Mouse (Mus musculus): ENCODE data around the gene Gxylt2. TPM values are rescaled to one million over a fixed set of nuclear protein-coding genes. Genes with fewer than 3 reads are reported as not detected.

The Gxylt2 gene
- polyA plus RNA-seq (2014; fragmentation: Nextera tagmentation; extraction: Ambion mirVana): 0.81 and 1.0 TPM in 2 replicates

- 1% methylated on average over 66 of the region's 77 CpGs for WGBS
- no peaks in the 10 kb centered on the region for H3K9me3 ChIP-seq (replicated peaks; ENCODE audit: control insufficient read depth, low read length)
- H3K4me1 ChIP-seq (ENCODE audit: control insufficient read depth, insufficient read depth, low read length): peaks cover 6% of the 10 kb centered on the region; the same call in 1 of the 2 replicates
- DNase-seq (ENCODE audit: low spot score): peak; percentile 63
- H3K9ac ChIP-seq (ENCODE audit: low read length): peak within 1 kb of the TSS; percentile 67
- 0 out of 2 replicates have a peak within 1 kb of the TSS, but pooled peaks have one; percentile 1 for H3K27ac ChIP-seq (ENCODE audit: low read depth, low read length)
- H3K36me3 ChIP-seq (ENCODE audit: control insufficient read depth, insufficient read depth, low read length): no peaks in the 10 kb centered on the region
- H3K27me3 ChIP-seq (replicated peaks; ENCODE audit: control insufficient read depth, insufficient read depth, low read length): peaks cover 17% of the 10 kb centered on the region
- H3K4me3 ChIP-seq (ENCODE audit: low read depth, low read length): peak within 1 kb of the TSS; percentile 60
- peak within 1 kb of the TSS; percentile 95 for H3K4me2 ChIP-seq (ENCODE audit: low read length)
- peak; percentile 87 for ATAC-seq
These were observed at the start of gene Gxylt2 for GRCm38 (mm10) chr6:100704574-100705365. Gene Gxylt2, plus strand, starts transcription at chr6:100704734.

DNA sequence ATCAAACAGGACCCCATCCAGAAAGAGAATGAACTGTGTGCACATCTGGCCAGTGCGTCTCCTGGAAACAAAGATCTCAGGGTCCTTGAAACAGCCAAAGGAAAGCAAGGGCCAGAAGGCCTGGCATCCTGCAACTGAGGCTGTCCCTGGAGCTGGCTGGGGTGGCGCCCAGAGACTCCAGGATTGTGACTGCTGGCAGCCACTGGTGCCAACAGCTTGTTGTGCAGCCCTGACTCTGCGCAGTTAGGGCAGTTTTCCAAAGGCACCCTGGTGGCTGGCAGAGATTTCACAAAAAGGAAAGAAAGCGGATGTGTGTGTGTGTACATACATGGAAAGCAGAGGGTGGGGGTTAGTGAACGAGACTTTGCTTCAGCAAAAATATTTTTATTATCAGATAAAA, 44.1 kb upstream of the Gxylt2 start:
- WGBS: 51% methylated on average over 5 of the region's 5 CpGs
- no peak overlapping the region for H3K4me3 ChIP-seq (ENCODE audit: low read depth, low read length)
- H3K9me3 ChIP-seq (replicated peaks; ENCODE audit: control insufficient read depth, low read length): no peaks in the 10 kb centered on the region
- H3K27me3 ChIP-seq (replicated peaks; ENCODE audit: control insufficient read depth, insufficient read depth, low read length): no peaks in the 10 kb centered on the region
- H3K4me2 ChIP-seq (ENCODE audit: low read length): no peak overlapping the region
- no peaks in the 10 kb centered on the region; the same call in 1 of the 2 replicates for H3K4me1 ChIP-seq (ENCODE audit: control insufficient read depth, insufficient read depth, low read length)
- peak; percentile 83; the same call in 1 of the 2 replicates for ATAC-seq
- H3K9ac ChIP-seq (ENCODE audit: low read length): no peak overlapping the region
- DNase-seq (ENCODE audit: low spot score): peak; percentile 82
- no peak overlapping the region; the same call in 1 of the 2 replicates for H3K27ac ChIP-seq (ENCODE audit: low read depth, low read length)
- H3K36me3 ChIP-seq (ENCODE audit: control insufficient read depth, insufficient read depth, low read length): peaks cover 30% of the 10 kb centered on the region

DNA sequence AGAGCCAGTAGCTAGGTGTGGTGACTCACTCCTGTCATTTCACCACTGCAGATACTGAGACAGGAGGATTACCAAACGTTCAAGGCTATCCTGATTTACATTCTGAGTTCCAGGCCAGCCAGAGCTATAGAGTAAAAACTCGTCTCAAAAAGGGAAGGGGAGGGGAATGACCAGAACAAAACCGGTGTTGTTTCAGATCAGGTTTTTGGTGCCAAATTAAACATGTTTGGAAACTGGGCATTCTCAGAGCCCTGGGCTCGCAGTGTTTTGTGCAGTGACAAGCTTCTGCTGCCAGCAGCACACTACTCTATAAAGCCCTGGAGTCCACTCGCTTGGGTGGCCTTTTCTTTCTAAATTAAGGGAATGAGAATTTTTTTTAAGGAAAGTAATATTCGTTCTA, 42.3 kb upstream of the Gxylt2 start:
- Histone ChIP-seq H3K27ac (ENCODE audit: low read depth, low read length) (no peak overlapping the region), H3K4me1 (ENCODE audit: control insufficient read depth, insufficient read depth, low read length) (no peaks in the 10 kb centered on the region; the same call in 1 of the 2 replicates), H3K27me3 (replicated peaks; ENCODE audit: control insufficient read depth, insufficient read depth, low read length) (no peaks in the 10 kb centered on the region), H3K4me3 (ENCODE audit: low read depth, low read length) (no peak overlapping the region), H3K36me3 (ENCODE audit: control insufficient read depth, insufficient read depth, low read length) (peaks cover 30% of the 10 kb centered on the region), H3K4me2 (ENCODE audit: low read length) (no peak overlapping the region), H3K9me3 (replicated peaks; ENCODE audit: control insufficient read depth, low read length) (no peaks in the 10 kb centered on the region), H3K9ac (ENCODE audit: low read length) (no peak overlapping the region)
- 56% methylated on average over 6 of the region's 6 CpGs for WGBS
- ATAC-seq (no peak), DNase-seq (ENCODE audit: low spot score) (peak; percentile 47)

GRCm38 (mm10) chr6:100667644-100668043, 36.9 kb upstream of the Gxylt2 start:
- no peak overlapping the region for H3K27ac ChIP-seq (ENCODE audit: low read depth, low read length)
- no peak overlapping the region for H3K9ac ChIP-seq (ENCODE audit: low read length)
- ATAC-seq (no peak), DNase-seq (ENCODE audit: low spot score) (no peak)
- no peak overlapping the region for H3K4me3 ChIP-seq (ENCODE audit: low read depth, low read length)
- no peak overlapping the region for H3K4me2 ChIP-seq (ENCODE audit: low read length)
- H3K4me1 ChIP-seq (ENCODE audit: control insufficient read depth, insufficient read depth, low read length): no peaks in the 10 kb centered on the region
- H3K36me3 ChIP-seq (ENCODE audit: control insufficient read depth, insufficient read depth, low read length): peaks cover 26% of the 10 kb centered on the region
- no peaks in the 10 kb centered on the region for H3K9me3 ChIP-seq (replicated peaks; ENCODE audit: control insufficient read depth, low read length)
- H3K27me3 ChIP-seq (replicated peaks; ENCODE audit: control insufficient read depth, insufficient read depth, low read length): no peaks in the 10 kb centered on the region
- 89% methylated on average over 8 of the region's 8 CpGs for WGBS

GRCm38 (mm10) chr6:100668858-100669257, 35.7 kb upstream of the Gxylt2 start:
- no peak overlapping the region for H3K9ac ChIP-seq (ENCODE audit: low read length)
- WGBS: 84% methylated on average over 2 of the region's 2 CpGs

GRCm38 (mm10) chr6:100670370-100670841, 34.1 kb upstream of the Gxylt2 start:
- no peaks in the 10 kb centered on the region for H3K27me3 ChIP-seq (replicated peaks; ENCODE audit: control insufficient read depth, insufficient read depth, low read length)
- H3K9me3 ChIP-seq (replicated peaks; ENCODE audit: control insufficient read depth, low read length): no peaks in the 10 kb centered on the region
- ATAC-seq (peak; percentile 62), DNase-seq (ENCODE audit: low spot score) (peak; percentile 29)
- peak overlapping the region; percentile 73 for H3K9ac ChIP-seq (ENCODE audit: low read length)
- no peaks in the 10 kb centered on the region for H3K4me1 ChIP-seq (ENCODE audit: control insufficient read depth, insufficient read depth, low read length)
- under 1% methylated on average over 32 of the region's 32 CpGs for WGBS
- peak overlapping the region; percentile 90 for H3K4me2 ChIP-seq (ENCODE audit: low read length)
- H3K4me3 ChIP-seq (ENCODE audit: low read depth, low read length): peak overlapping the region; percentile 78
- no peaks in the 10 kb centered on the region for H3K36me3 ChIP-seq (ENCODE audit: control insufficient read depth, insufficient read depth, low read length)
- no peak overlapping the region for H3K27ac ChIP-seq (ENCODE audit: low read depth, low read length)

More at GRCm38 (mm10) chr6:100668858-100669257, 35.7 kb upstream of the Gxylt2 start:
- H3K36me3 ChIP-seq (ENCODE audit: control insufficient read depth, insufficient read depth, low read length): peaks cover 14% of the 10 kb centered on the region
- no peaks in the 10 kb centered on the region for H3K9me3 ChIP-seq (replicated peaks; ENCODE audit: control insufficient read depth, low read length)
- no peak overlapping the region for H3K27ac ChIP-seq (ENCODE audit: low read depth, low read length)
- ATAC-seq (no peak), DNase-seq (ENCODE audit: low spot score) (no peak)
- no peaks in the 10 kb centered on the region for H3K4me1 ChIP-seq (ENCODE audit: control insufficient read depth, insufficient read depth, low read length)
- H3K27me3 ChIP-seq (replicated peaks; ENCODE audit: control insufficient read depth, insufficient read depth, low read length): no peaks in the 10 kb centered on the region
- no peak overlapping the region for H3K4me2 ChIP-seq (ENCODE audit: low read length)
- H3K4me3 ChIP-seq (ENCODE audit: low read depth, low read length): no peak overlapping the region

GRCm38 (mm10) chr6:100670880-100671344, 33.6 kb upstream of the Gxylt2 start, which contains the start of gene Shq1:
Gene Shq1, minus strand, starts transcription at chr6:100671157.
- under 1% methylated on average over 49 of the region's 49 CpGs for WGBS
- DNase-seq (ENCODE audit: low spot score) (peak; percentile 93), ATAC-seq (peak; percentile 96)
- no peak within 1 kb of the TSS for H3K27ac ChIP-seq (ENCODE audit: low read depth, low read length)
- no peaks in the 10 kb centered on the region for H3K4me1 ChIP-seq (ENCODE audit: control insufficient read depth, insufficient read depth, low read length)
- H3K4me3 ChIP-seq (ENCODE audit: low read depth, low read length): peak within 1 kb of the TSS; percentile 78
- H3K4me2 ChIP-seq (ENCODE audit: low read length): peak within 1 kb of the TSS; percentile 90
- H3K27me3 ChIP-seq (replicated peaks; ENCODE audit: control insufficient read depth, insufficient read depth, low read length): no peaks in the 10 kb centered on the region
- no peaks in the 10 kb centered on the region for H3K9me3 ChIP-seq (replicated peaks; ENCODE audit: control insufficient read depth, low read length)
- H3K36me3 ChIP-seq (ENCODE audit: control insufficient read depth, insufficient read depth, low read length): no peaks in the 10 kb centered on the region
- H3K9ac ChIP-seq (ENCODE audit: low read length): peak within 1 kb of the TSS; percentile 73

DNA sequence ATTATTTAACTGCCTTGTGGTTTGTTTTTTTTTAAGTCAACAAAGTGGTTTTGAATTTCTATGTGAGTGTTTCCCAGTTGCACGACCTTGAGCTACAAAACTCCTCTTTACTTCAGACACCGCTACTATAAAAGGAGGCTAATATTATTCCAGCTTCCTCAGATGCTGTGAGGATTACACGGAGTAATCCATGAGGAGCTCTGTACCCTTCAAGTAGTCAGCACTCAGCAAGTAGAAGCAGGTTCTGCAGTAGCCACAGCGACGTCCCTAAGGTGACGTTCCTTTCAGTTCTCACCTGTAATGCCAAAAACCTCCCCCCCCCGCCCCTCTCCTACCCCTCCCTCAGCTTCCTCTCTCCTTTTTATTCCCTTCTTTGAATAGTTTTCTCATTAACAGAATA, 33.1 kb upstream of the Gxylt2 start:
- WGBS: 10% methylated on average over 7 of the region's 7 CpGs
- H3K9ac ChIP-seq (ENCODE audit: low read length): 0 out of 2 replicates have a peak overlapping the region, but pooled peaks have one; percentile 17

More for the DNA sequence above, 33.1 kb upstream of the Gxylt2 start:
- DNase-seq (ENCODE audit: low spot score): no peak
- no peaks in the 10 kb centered on the region for H3K27me3 ChIP-seq (replicated peaks; ENCODE audit: control insufficient read depth, insufficient read depth, low read length)
- H3K4me1 ChIP-seq (ENCODE audit: control insufficient read depth, insufficient read depth, low read length): no peaks in the 10 kb centered on the region
- H3K4me2 ChIP-seq (ENCODE audit: low read length): peak overlapping the region; percentile 90
- H3K4me3 ChIP-seq (ENCODE audit: low read depth, low read length): peak overlapping the region; percentile 78; the same call in 1 of the 2 replicates
- peak; percentile 30; the same call in 1 of the 2 replicates for ATAC-seq
- no peak overlapping the region for H3K27ac ChIP-seq (ENCODE audit: low read depth, low read length)
- H3K9me3 ChIP-seq (replicated peaks; ENCODE audit: control insufficient read depth, low read length): no peaks in the 10 kb centered on the region
- no peaks in the 10 kb centered on the region for H3K36me3 ChIP-seq (ENCODE audit: control insufficient read depth, insufficient read depth, low read length)

Measured in forebrain, embryonic 14.5 days (tissue).